In genomic region chr16:24334389-24334788, GRCm38 (mm10) we compare ENCODE assay signal across 17 mouse cellular contexts.
"Had no signal": no experiment of that assay in that cellular context is flagged by ENCODE, and none has a peak within 500 bp of the region (broad histone marks: within the 10 kb centered on the region; RNA-seq: fewer than 3 reads in every experiment).

No protein-coding gene starts in this region.

- H3K27ac ChIP-seq: kidney, embryonic 15.5 days; limb, embryonic 15.5 days; liver, embryonic 13.5 days; neural tube, embryonic 12.5 days; neural tube, embryonic 15.5 days had no signal

- H3K4me3 ChIP-seq: kidney, embryonic 15.5 days; limb, embryonic 15.5 days; liver, embryonic 13.5 days; neural tube, embryonic 12.5 days; neural tube, embryonic 15.5 days had no signal

- DNase-seq: kidney, adult 11 months; kidney, adult 8-10 months; kidney, postnatal 10 days; kidney, postnatal 36 days; layer of hippocampus, adult 9-11 months; liver, embryonic 13.5 days; lung, adult 2 months; lung, postnatal 14 days; lung, postnatal 4 days; midbrain, embryonic 14.5 days; right cerebral cortex, postnatal 25 days; thymus, adult 18-20 months; thymus, postnatal 4 days had no signal

- H3K4me1 ChIP-seq: liver, embryonic 13.5 days; neural tube, embryonic 12.5 days had no signal
